9 mouse cellular contexts compared by ENCODE assay signal in genomic region chr10:75559676-75560548, GRCm38 (mm10). TPM values are rescaled to one million over a fixed set of nuclear protein-coding genes. Genes with fewer than 3 reads are reported as not detected.
DNase-seq lines count a peak whose midpoint lies in the region; ATAC-seq and TF ChIP-seq lines count a peak whose summit lies in the region.
"Had no signal": no experiment of that assay in that cellular context is flagged by ENCODE, and none has a peak within 500 bp of the region (broad histone marks: within the 10 kb centered on the region; RNA-seq: fewer than 3 reads in every experiment).

TSS of gene Lrrc75b (minus strand) at chr10:75560330.

- H3K36me3 ChIP-seq in hindbrain, embryonic 14.5 days (replicated peaks; ENCODE audit: control insufficient read depth, insufficient read depth) = peaks cover 23% of the 10 kb centered on the region
- H3K36me3 ChIP-seq in megakaryocyte, embryonic 14.5 days (replicated peaks; ENCODE audit: low read length) = no peaks in the 10 kb centered on the region
- H3K36me3 ChIP-seq in small intestine, adult 2 months (ENCODE audit: control insufficient read depth, insufficient read depth, low read length) = no peaks in the 10 kb centered on the region
- H3K36me3 ChIP-seq: G1E had no signal

- no peaks in the 10 kb centered on the region for H3K9me3 ChIP-seq in hindbrain, embryonic 14.5 days (ENCODE audit: control insufficient read depth, low read length)
- H3K9me3 ChIP-seq in megakaryocyte, embryonic 14.5 days = peaks cover 14% of the 10 kb centered on the region
- H3K9me3 ChIP-seq: G1E had no signal

- H3K27me3 ChIP-seq in cerebellum, adult 2 months (ENCODE audit: control insufficient read depth, insufficient read depth, low read length) = no peaks in the 10 kb centered on the region
- peaks cover 9% of the 10 kb centered on the region; the same call in 1 of the 2 replicates for H3K27me3 ChIP-seq in hindbrain, embryonic 14.5 days (ENCODE audit: control insufficient read depth, insufficient read depth, low read length)
- peaks cover 98% of the 10 kb centered on the region for H3K27me3 ChIP-seq in megakaryocyte, embryonic 14.5 days (replicated peaks)
- H3K27me3 ChIP-seq in small intestine, adult 2 months (ENCODE audit: control insufficient read depth, insufficient read depth, low read length) = peaks cover 20% of the 10 kb centered on the region

- TF ChIP-seq CTCF in cerebellum, adult 2 months (IDR thresholded peaks at IDR 0.05; ENCODE audit: borderline replicate concordance, insufficient read depth, low read depth, low read length) = no peak
- TF ChIP-seq CTCF in left cerebral cortex, adult 2 months (IDR thresholded peaks at IDR 0.05) = no peak
- no peak for TF ChIP-seq CTCF in small intestine, adult 2 months (IDR thresholded peaks at IDR 0.05; ENCODE audit: extremely low read depth, insufficient read length, insufficient replicate concordance, low read depth, low read length)

- 1% methylated on average over 75 of the region's 75 CpGs for WGBS in cerebellum, adult 2 months
- WGBS in hindbrain, embryonic 14.5 days = under 1% methylated on average over 74 of the region's 75 CpGs
- 1% methylated on average over 72 of the region's 75 CpGs for WGBS in small intestine, adult 2 months

- ATAC-seq in hindbrain, embryonic 14.5 days (ENCODE audit: low FRiP score) = peak; percentile 32

- peak within 1 kb of the TSS; percentile 72 for H3K27ac ChIP-seq in cerebellum, adult 2 months (ENCODE audit: insufficient read depth, low read length)
- peak within 1 kb of the TSS; percentile 98 for H3K27ac ChIP-seq in hindbrain, embryonic 14.5 days
- peak within 1 kb of the TSS; percentile 80 for H3K27ac ChIP-seq in left cerebral cortex, adult 2 months
- no peak within 1 kb of the TSS for H3K27ac ChIP-seq in small intestine, adult 2 months (ENCODE audit: insufficient read depth, low read depth, low read length)

- peak within 1 kb of the TSS; percentile 84 for H3K9ac ChIP-seq in hindbrain, embryonic 14.5 days

- H3K4me1 ChIP-seq in cerebellum, adult 2 months (ENCODE audit: control insufficient read depth, insufficient read depth, low read length) = peaks cover 23% of the 10 kb centered on the region
- H3K4me1 ChIP-seq in hindbrain, embryonic 14.5 days (replicated peaks; ENCODE audit: control insufficient read depth, insufficient read depth, low read length) = peaks cover 45% of the 10 kb centered on the region
- peaks cover 65% of the 10 kb centered on the region for H3K4me1 ChIP-seq in megakaryocyte, embryonic 14.5 days
- H3K4me1 ChIP-seq in small intestine, adult 2 months (ENCODE audit: control insufficient read depth, insufficient read depth, insufficient read length, low read length) = peaks cover 9% of the 10 kb centered on the region

- intact Hi-C loops in left cerebral cortex, adult 2 months (cut with DNase I) = loop anchor here (2.0 kb wide), 1 partner anchor 43 kb away; the partner anchor contains the start of genes Gucd1 and Snrpd3

- peak; percentile 27; the same call in 1 of the 2 replicates for TF ChIP-seq POLR2A in cerebellum, adult 2 months (IDR thresholded peaks at IDR 0.05; ENCODE audit: borderline replicate concordance, insufficient read depth, low read length)
- no peak for TF ChIP-seq POLR2A in small intestine, adult 2 months (IDR thresholded peaks at IDR 0.05; ENCODE audit: low read depth, low read length)

- peak within 1 kb of the TSS; percentile 93 for H3K4me3 ChIP-seq in cerebellum, adult 2 months (replicated peaks; ENCODE audit: insufficient read depth, low read depth, low read length)
- H3K4me3 ChIP-seq in hindbrain, embryonic 14.5 days (replicated peaks; ENCODE audit: low read length) = peak within 1 kb of the TSS; percentile 70
- H3K4me3 ChIP-seq in left cerebral cortex, adult 2 months = peak within 1 kb of the TSS; percentile 60
- H3K4me3 ChIP-seq in megakaryocyte, embryonic 14.5 days (replicated peaks) = peak within 1 kb of the TSS; percentile 87
- H3K4me3 ChIP-seq in small intestine, adult 2 months (ENCODE audit: low read depth, low read length) = peak within 1 kb of the TSS; percentile 58

- peak; percentile 34 to 47 for DNase-seq in left cerebral cortex, adult 18-20 months (ENCODE audit: low spot score in 2 of 2)
- DNase-seq in left cerebral cortex, adult 11 months (ENCODE audit: low spot score) = no peak
- peak; percentile 83 to 86 for DNase-seq in cerebellum, adult 2 months
- DNase-seq in gastrocnemius, adult 18-20 months (ENCODE audit: low spot score) = peak; percentile 56
- peak; percentile 63 for DNase-seq in hindbrain, embryonic 14.5 days (ENCODE audit: low spot score)
- peak; percentile 47 to 50 for DNase-seq in left cerebral cortex, adult 2 months (ENCODE audit: extremely low spot score in 1 of 2, low spot score in 2 of 2)

- H3K4me2 ChIP-seq in hindbrain, embryonic 14.5 days (replicated peaks) = peak within 1 kb of the TSS; percentile 92

RNA-seq across cellular contexts. Expression of gene Lrrc75b, which starts in this region (rescaled TPM):
- total RNA-seq in left cerebral cortex, adult 18-20 months (2021) = 10 to 100 TPM; 10.2 to 10.5 TPM
- 22.3 and 23.8 TPM in 2 replicates for polyA plus RNA-seq in cerebellum, adult 2 months (2012; rRNA removed)
- total RNA-seq in gastrocnemius, adult 18-20 months (2021) = under 1 TPM; 0.11 to 0.12 TPM
- polyA plus RNA-seq in hindbrain, embryonic 14.5 days (2014; fragmentation: Nextera tagmentation; extraction: Ambion mirVana) = 34.5 and 43.5 TPM in 2 replicates
- total RNA-seq in left cerebral cortex, adult 2 months (2021) = 1 to 10 TPM; 9.4 to 9.9 TPM
- polyA plus RNA-seq in megakaryocyte, embryonic 14.5 days (2012; ENCODE audit: insufficient read depth, low replicate concordance) = not detected in 2 replicates
- 1.8 and 1.9 TPM in 2 replicates for polyA plus RNA-seq in small intestine, adult 2 months (2012; rRNA removed)
- polyA plus RNA-seq: G1E had no signal

Comparison
In these comparisons a context has a peak if more than half of its experiments do, and no peak if none do; other contexts are left out.
1. RNA of gene Lrrc75b (total RNA-seq): 10.2 to 10.5 TPM in left cerebral cortex, adult 18-20 months and 9.4 to 9.9 TPM in left cerebral cortex, adult 2 months; 0.11 to 0.12 TPM in gastrocnemius, adult 18-20 months; every median in the first group is over 4 times any median in the second.
2. Peak in DNase-seq in gastrocnemius, adult 18-20 months; RNA of the gene not detected or under 1 TPM.
3. Peak in every context shown above with its lines, with median percentiles within 50 percentile points of each other: H3K4me3 ChIP-seq.